Mouse (Mus musculus) adrenal gland, adult 2 months (tissue): ENCODE results near the gene Cmtr2. TPM values are rescaled to one million over a fixed set of nuclear protein-coding genes. Genes with fewer than 3 reads are reported as not detected.

Experiments used
- DNase-seq: peaks from one replicate; pipeline ENCODE4 v3.0.0; 2021
- polyA plus RNA-seq: library from polyadenylated mRNA; depleted of rRNA; stranded (reverse); fragments of >200 nt; gene quantifications from 2 replicates; pipeline ENCODE4 v1.2.3, GENCODE M21; 2012; rRNA removed
- total RNA-seq, 2 experiments: library from RNA; stranded (reverse); gene quantifications; 2 replicates each; pipeline ENCODE4 v1.2.3; 2021

Cmtr2 gene
- total and polyA plus RNA-seq, 3 experiments: 4.8 to 8.7 (median 8.5) TPM

- no peak for DNase-seq
Measured at GRCm38 (mm10) chr8:110253986-110254385, 38.5 kb downstream of the Cmtr2 start.

GRCm38 (mm10) chr8:110265796-110266305 is 50.4 kb downstream of the Cmtr2 start:
- no peak for DNase-seq

GRCm38 (mm10) chr8:110266741-110267140 is 51.3 kb downstream of the Cmtr2 start, which contains the start of gene Hydin:
TSS of gene Hydin (plus strand) at chr8:110266977.
- peak; percentile 41 for DNase-seq

GRCm38 (mm10) chr8:110267268-110267667 is 51.8 kb downstream of the Cmtr2 start:
- DNase-seq: no peak

GRCm38 (mm10) chr8:110270659-110271058 is 55.2 kb downstream of the Cmtr2 start:
- DNase-seq: no peak

- no peak for DNase-seq
Measured at GRCm38 (mm10) chr8:110273394-110273793, 57.9 kb downstream of the Cmtr2 start.

Other genes starting within 250 kb of the Cmtr2 start
- gene Tat, start 225.2 kb upstream of the Cmtr2 start, total RNA-seq: 1 to 10 TPM in 1 of 2 experiments, under 1 TPM in 1; 0.24 to 5.9 TPM
- 0.56 TPM in 1 of 2 replicates, not detected in the other for gene Tat, start 225.2 kb upstream of the Cmtr2 start, polyA plus RNA-seq
- gene Chst4, start 175.9 kb upstream of the Cmtr2 start, total RNA-seq: 1 to 10 TPM; 2.7 to 3.5 TPM
- gene Chst4, start 175.9 kb upstream of the Cmtr2 start, polyA plus RNA-seq: 2.3 and 3.0 TPM in 2 replicates
- 1 to 10 TPM; 7.4 to 8.9 TPM for gene Zfp612, start 135.9 kb upstream of the Cmtr2 start, total RNA-seq
- 1.5 and 1.8 TPM in 2 replicates for gene Zfp612, start 135.9 kb upstream of the Cmtr2 start, polyA plus RNA-seq
- gene Gm21964, start 114.5 kb upstream of the Cmtr2 start, total RNA-seq: not detected
- gene Gm21964, start 114.5 kb upstream of the Cmtr2 start, polyA plus RNA-seq: not detected in 2 replicates
- not detected for gene Gm17720, start 112.9 kb upstream of the Cmtr2 start, total RNA-seq
- gene Gm17720, start 112.9 kb upstream of the Cmtr2 start, polyA plus RNA-seq: not detected in 2 replicates
- gene Calb2, start 47.5 kb upstream of the Cmtr2 start, total RNA-seq: under 1 TPM; 0.26 to 0.52 TPM
- 0.13 TPM in 1 of 2 replicates, not detected in the other for gene Calb2, start 47.5 kb upstream of the Cmtr2 start, polyA plus RNA-seq
- under 1 TPM; 0.10 to 0.17 TPM for gene Hydin, start 51.3 kb downstream of the Cmtr2 start, total RNA-seq
- 0.03 and 0.09 TPM in 2 replicates for gene Hydin, start 51.3 kb downstream of the Cmtr2 start, polyA plus RNA-seq